Mouse (Mus musculus) lung, embryonic 16.5 days (tissue): ENCODE data around the gene Zfp870. TPM values are rescaled to one million over a fixed set of nuclear protein-coding genes. Genes with fewer than 3 reads are reported as not detected.
"Not testable (repeated sequence)": the region's sequence is repeated elsewhere in the genome, so short reads cannot be mapped to it uniquely, and the experiment has no call there.

ENCODE experiments used
- ATAC-seq: fragments of 200-750 bp; cut with Nextera tagmentation; 2 replicates; pipeline ENCODE4 v1.8.0; 2017; ENCODE audit warnings: low read depth, mild to moderate bottlenecking, moderate library complexity
- H3K27ac ChIP-seq: fragments of 300-500 bp; sonication (generic); 2 replicates; pipeline ENCODE4 v1.5.1; 2014; ENCODE audit warnings: mild to moderate bottlenecking, control low read depth, low read length
- H3K27me3 ChIP-seq: fragments of 300-500 bp; sonication (generic); 2 replicates; pipeline ENCODE4 v1.6.1; 2014; ENCODE audit warnings: low read depth, low read length, mixed read lengths; ENCODE audit not compliant: control insufficient read depth, insufficient read depth
- H3K36me3 ChIP-seq: fragments of 300-500 bp; sonication (generic); 2 replicates; pipeline ENCODE4 v1.6.1; 2014; ENCODE audit warnings: low read length; ENCODE audit not compliant: control insufficient read depth, insufficient read depth
- H3K4me1 ChIP-seq: fragments of 300-500 bp; sonication (generic); replicated peaks from 2 replicates; pipeline ENCODE4 v1.6.1; 2014; ENCODE audit warnings: low read length, mixed read lengths; ENCODE audit not compliant: control insufficient read depth, insufficient read depth
- H3K4me2 ChIP-seq: fragments of 300-500 bp; sonication (generic); 2 replicates; pipeline ENCODE4 v1.6.1; 2014; ENCODE audit warnings: low read depth, low read length, control low read depth
- H3K4me3 ChIP-seq: fragments of 300-500 bp; sonication (generic); 2 replicates; pipeline ENCODE4 v1.5.1; 2014; ENCODE audit warnings: mild to moderate bottlenecking, low read length, control low read depth
- H3K9ac ChIP-seq: fragments of 300-500 bp; sonication (generic); 2 replicates; pipeline ENCODE4 v1.6.1; 2014; ENCODE audit warnings: low read length, control low read depth
- H3K9me3 ChIP-seq: fragments of 300-500 bp; sonication (generic); 2 replicates; pipeline ENCODE4 v1.6.1; 2016; ENCODE audit warnings: low read length; ENCODE audit not compliant: control insufficient read depth
- WGBS: fragments of 180-500 bp; shearing (Covaris S2); extraction: QIAGEN DNeasy Blood & Tissue Kit; methylation state at CpG from one replicate; pipeline ENCODE4 v1.1.7; 2014; 5-methylcytosine and 5-hydroxymethylcytosine counted together
- polyA plus RNA-seq: library from polyadenylated mRNA; unstranded; fragments of >200 nt; fragmentation: Nextera tagmentation; extraction: Ambion mirVana; gene quantifications from 2 replicates; pipeline ENCODE4 v1.2.1, GENCODE M21; 2015

The Zfp870 gene
- polyA plus RNA-seq, 1 experiment from 2014 or later = 10.4 TPM

DNA sequence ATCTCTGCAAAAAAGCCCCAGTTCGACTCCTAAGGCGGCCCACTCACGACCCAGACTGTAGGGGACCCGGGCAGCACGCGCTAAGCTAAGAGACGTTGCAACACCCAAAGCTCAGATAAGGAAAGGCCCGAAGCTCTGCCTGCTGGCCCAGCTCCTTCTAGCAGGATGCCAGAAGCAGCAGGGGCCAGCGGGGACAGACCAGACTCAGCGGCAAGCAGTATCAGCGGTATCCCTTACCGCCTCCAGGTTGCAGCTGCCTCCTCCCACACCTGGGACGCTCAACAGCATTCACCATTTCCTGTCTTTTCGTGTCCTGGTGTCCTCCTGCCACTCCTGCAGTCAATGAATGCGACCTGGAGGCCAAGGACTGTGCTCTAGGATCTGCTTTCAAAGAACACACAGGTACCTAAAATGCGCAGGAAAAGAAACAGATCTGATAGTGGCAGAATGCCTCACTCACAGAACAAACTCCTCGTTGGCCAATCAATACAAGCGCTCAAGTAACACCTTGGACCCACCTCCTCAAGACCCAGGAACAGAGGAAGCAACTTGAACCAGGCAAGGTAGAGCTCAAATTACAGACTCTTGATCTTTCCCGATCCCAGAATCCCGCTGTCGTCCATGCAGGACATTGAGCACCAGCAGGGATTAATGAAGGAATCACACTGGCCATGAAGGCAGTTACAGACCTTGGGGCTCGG lies 13.8 kb downstream of the Zfp870 start:
- WGBS = 3% methylated on average over 22 of the region's 22 CpGs
- ATAC-seq = peak; percentile 78
- peak overlapping the region; percentile 24 for H3K4me3 ChIP-seq
- H3K36me3 ChIP-seq = peaks cover 4% of the 10 kb centered on the region
- H3K27me3 ChIP-seq = no peaks in the 10 kb centered on the region
- H3K4me2 ChIP-seq = peak overlapping the region; percentile 43
- no peak overlapping the region for H3K27ac ChIP-seq
- peaks cover 8% of the 10 kb centered on the region; the same call in 1 of the 2 replicates for H3K4me1 ChIP-seq
- H3K9ac ChIP-seq = no peak overlapping the region
- no peaks in the 10 kb centered on the region for H3K9me3 ChIP-seq

DNA sequence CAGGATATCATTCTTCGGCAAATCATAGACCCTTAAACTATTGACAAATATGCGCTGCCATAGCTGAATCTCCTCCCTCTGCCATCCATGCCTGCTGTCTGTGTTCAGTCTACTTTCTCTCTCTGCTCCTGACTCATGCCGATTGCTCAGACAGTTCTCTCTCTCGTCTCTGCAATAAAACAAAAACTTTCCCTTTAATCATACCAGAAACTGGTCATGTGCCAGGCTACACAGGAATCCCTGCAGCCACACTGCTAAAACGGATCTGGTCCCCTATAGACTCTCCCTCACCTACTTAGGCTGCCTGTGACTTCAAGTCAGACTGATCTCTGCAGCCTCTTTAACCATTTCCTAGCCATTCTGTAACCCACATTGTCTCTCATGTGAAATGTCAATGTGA lies 18.7 kb downstream of the Zfp870 start:
- Histone ChIP-seq H3K4me3 (no peak overlapping the region), H3K4me1 (peaks cover 7% of the 10 kb centered on the region; the same call in 1 of the 2 replicates), H3K4me2 (no peak overlapping the region), H3K36me3 (no peaks in the 10 kb centered on the region), H3K9ac (no peak overlapping the region), H3K9me3 (no peaks in the 10 kb centered on the region), H3K27me3 (no peaks in the 10 kb centered on the region), H3K27ac (no peak overlapping the region)
- ATAC-seq = no peak
- 62% methylated on average over 5 of the region's 5 CpGs for WGBS

DNA sequence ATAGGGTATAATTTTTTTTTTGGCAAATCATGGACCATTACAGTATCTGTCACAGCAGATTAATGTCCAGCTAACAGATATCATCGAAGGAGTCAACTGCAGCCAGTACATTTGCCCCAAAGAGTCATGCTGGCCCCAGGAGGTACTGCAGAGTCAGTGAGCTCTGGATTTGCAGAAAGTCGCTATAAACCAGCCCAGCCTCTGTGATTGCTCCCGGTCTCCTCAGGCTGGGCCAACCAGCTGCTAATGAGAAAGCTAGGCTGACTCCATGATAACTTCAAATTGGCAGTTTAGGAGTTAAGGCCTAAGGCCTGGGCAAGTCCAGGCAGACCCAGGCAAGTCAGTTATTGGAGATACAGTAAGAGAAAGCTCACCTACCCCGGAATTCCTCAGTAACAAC lies 19.4 kb downstream of the Zfp870 start:
- 72% methylated on average over 4 of the region's 4 CpGs for WGBS
- no peak overlapping the region for H3K27ac ChIP-seq
- no peak overlapping the region for H3K4me2 ChIP-seq
- no peaks in the 10 kb centered on the region for H3K36me3 ChIP-seq
- H3K4me1 ChIP-seq = 0 out of 2 replicates have a peak, but pooled peaks cover 1% of the 10 kb centered on the region
- no peak overlapping the region for H3K4me3 ChIP-seq
- no peaks in the 10 kb centered on the region for H3K9me3 ChIP-seq
- H3K9ac ChIP-seq = no peak overlapping the region
- H3K27me3 ChIP-seq = no peaks in the 10 kb centered on the region
- no peak for ATAC-seq

DNA sequence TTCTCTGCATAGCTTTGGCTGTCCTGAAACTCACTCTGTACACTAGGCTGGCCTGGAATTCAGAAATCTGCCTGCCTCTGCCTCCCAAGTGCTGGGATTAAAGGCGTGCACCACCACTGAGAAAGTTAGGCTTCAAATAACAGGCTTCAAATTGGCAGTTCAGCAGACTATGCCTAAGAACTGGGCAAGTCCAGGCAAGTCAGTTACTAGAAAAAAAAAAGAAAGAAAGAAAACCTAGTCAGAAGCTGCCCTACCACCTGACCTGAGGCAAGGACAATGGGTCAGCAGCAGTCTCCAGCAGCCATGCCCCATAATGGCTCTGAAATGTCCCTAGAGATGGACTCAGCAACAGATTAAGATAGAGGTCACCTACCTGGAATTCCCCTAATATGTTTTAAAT lies 20.0 kb downstream of the Zfp870 start:
- no peaks in the 10 kb centered on the region for H3K36me3 ChIP-seq
- H3K4me1 ChIP-seq = no peaks in the 10 kb centered on the region
- no peak for ATAC-seq
- no peak overlapping the region for H3K4me2 ChIP-seq
- no peak overlapping the region for H3K27ac ChIP-seq
- no peak overlapping the region for H3K4me3 ChIP-seq
- 74% methylated on average over 1 of the region's 1 CpGs for WGBS
- H3K9ac ChIP-seq = no peak overlapping the region
- H3K27me3 ChIP-seq = no peaks in the 10 kb centered on the region
- no peaks in the 10 kb centered on the region for H3K9me3 ChIP-seq

DNA sequence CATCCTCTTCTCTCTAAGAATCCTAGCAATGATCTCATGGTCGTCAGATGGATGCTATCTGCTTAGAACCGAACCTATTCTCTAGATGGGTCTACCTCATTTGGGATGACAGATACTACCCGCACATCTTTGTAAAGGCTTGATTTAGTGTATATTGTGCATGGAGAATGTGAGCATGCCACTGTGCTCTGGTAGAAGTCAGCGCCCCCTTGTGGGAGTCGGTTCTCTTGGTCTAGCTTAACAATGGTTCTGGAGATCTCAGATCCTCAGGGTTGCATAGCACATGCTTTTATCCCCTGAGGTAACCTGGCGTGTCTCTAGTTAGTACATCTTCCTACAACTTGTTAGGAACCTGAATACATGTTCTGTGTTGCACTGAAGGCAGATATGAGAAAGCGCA lies 24.2 kb downstream of the Zfp870 start:
- H3K27ac ChIP-seq, H3K36me3 ChIP-seq, H3K9me3 ChIP-seq, ATAC-seq, H3K4me2 ChIP-seq, H3K4me3 ChIP-seq, H3K9ac ChIP-seq, H3K27me3 ChIP-seq, H3K4me1 ChIP-seq: not testable (repeated sequence)
- WGBS = 59% methylated on average over 3 of the region's 7 CpGs

DNA sequence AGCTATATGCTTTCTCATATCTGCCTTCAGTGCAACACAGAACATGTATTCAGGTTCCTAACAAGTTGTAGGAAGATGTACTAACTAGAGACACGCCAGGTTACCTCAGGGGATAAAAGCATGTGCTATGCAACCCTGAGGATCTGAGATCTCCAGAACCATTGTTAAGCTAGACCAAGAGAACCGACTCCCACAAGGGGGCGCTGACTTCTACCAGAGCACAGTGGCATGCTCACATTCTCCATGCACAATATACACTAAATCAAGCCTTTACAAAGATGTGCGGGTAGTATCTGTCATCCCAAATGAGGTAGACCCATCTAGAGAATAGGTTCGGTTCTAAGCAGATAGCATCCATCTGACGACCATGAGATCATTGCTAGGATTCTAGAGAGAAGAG lies 34.7 kb downstream of the Zfp870 start:
- H3K27me3 ChIP-seq, H3K27ac ChIP-seq, H3K9ac ChIP-seq, H3K4me3 ChIP-seq, ATAC-seq, H3K36me3 ChIP-seq, H3K4me1 ChIP-seq, H3K4me2 ChIP-seq, H3K9me3 ChIP-seq: not testable (repeated sequence)
- WGBS = 65% methylated on average over 3 of the region's 6 CpGs

DNA sequence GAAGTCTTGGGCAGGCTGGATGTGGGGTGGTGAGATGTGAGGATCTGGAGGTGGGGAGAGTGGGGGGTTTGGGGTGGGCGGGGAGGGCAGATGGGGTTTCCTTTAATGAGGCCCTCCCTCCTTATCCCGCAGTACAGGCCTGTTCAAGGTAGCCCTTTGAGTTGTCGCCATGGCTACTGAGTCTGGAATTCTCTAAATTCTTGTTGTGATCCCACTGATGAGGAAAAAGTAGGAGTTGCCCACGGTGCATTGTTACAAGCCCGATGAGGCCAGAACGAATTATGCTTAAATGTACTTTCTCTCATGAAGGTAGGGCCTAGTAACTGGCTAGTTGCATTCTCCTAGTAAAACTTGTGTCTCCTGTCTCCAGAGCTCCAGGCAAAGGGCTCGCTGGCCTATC lies 39.9 kb downstream of the Zfp870 start:
- Histone ChIP-seq H3K4me3 (no peak overlapping the region), H3K4me2 (no peak overlapping the region), H3K9me3 (no peaks in the 10 kb centered on the region), H3K4me1 (no peaks in the 10 kb centered on the region), H3K27ac (no peak overlapping the region), H3K36me3 (no peaks in the 10 kb centered on the region), H3K9ac (no peak overlapping the region), H3K27me3 (no peaks in the 10 kb centered on the region)
- no peak for ATAC-seq
- WGBS = 59% methylated on average over 7 of the region's 7 CpGs

DNA sequence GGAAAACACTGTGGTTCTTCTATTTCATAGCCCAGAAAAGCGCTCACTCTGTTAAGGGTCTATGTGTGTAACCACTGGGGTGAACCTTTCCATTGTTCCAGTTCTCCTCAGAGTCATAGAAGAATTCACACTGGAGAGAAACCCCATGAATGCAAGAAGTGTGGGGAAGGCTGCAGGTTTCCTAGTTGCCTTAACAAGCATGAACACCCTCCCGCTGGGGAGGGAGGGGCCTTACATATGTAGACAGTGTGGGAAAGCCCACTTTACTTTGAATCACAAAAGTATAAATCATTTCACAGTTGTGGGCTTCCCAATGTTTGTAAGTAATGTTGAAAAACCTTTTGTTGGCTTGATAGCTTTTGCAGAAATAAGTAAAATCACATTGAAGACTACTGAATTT lies 50.1 kb downstream of the Zfp870 start:
- no peak overlapping the region for H3K27ac ChIP-seq
- no peaks in the 10 kb centered on the region for H3K27me3 ChIP-seq
- no peak overlapping the region for H3K9ac ChIP-seq
- no peak overlapping the region for H3K4me2 ChIP-seq
- ATAC-seq = no peak
- 79% methylated on average over 2 of the region's 2 CpGs for WGBS
- no peaks in the 10 kb centered on the region for H3K9me3 ChIP-seq
- no peaks in the 10 kb centered on the region for H3K36me3 ChIP-seq
- peaks cover 4% of the 10 kb centered on the region for H3K4me1 ChIP-seq
- no peak overlapping the region for H3K4me3 ChIP-seq

DNA sequence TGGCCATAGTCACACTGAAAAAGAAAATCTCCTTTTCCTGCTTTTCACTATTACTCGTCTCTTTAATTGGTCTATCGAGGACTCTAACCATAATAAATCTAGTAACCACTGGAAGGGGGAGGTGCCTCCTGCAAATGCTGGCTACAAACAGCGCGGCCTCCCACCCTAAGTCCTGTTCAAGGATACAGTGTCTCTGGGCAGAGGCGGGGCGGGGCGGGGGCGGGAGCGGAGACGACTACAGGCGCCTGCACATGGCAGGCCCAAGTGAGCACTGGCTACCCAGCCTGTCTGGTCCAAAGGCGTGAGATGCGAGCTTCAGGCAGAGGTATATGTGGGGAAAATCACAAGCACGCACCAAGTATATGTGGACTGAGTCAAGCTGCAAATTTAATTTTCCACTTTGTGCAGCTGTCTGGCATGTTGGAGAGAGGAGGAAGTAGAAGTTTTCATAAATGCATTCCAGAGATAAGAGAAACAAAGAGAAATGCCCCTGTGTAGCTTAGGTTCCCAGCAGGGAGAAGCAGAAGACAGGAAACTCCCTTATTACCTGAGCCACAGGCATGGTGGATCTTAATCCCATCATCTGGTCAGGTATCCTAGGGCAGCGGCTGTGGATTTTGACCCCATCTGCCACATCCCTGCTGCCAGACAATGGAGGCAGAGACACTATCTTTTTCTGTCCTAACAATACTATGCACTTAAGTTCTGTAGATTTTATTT lies 52.2 kb downstream of the Zfp870 start:
- peak overlapping the region; percentile 54; the same call in 1 of the 2 replicates for H3K27ac ChIP-seq
- H3K4me3 ChIP-seq = no peak overlapping the region
- peak; percentile 65; the same call in 1 of the 2 replicates for ATAC-seq
- no peaks in the 10 kb centered on the region for H3K9me3 ChIP-seq
- H3K9ac ChIP-seq = peak overlapping the region; percentile 30; the same call in 1 of the 2 replicates
- H3K27me3 ChIP-seq = no peaks in the 10 kb centered on the region
- H3K4me1 ChIP-seq = peaks cover 4% of the 10 kb centered on the region
- 25% methylated on average over 15 of the region's 15 CpGs for WGBS
- H3K36me3 ChIP-seq = no peaks in the 10 kb centered on the region
- H3K4me2 ChIP-seq = peak overlapping the region; percentile 36; the same call in 1 of the 2 replicates
